Mouse (Mus musculus): ENCODE results near the gene Dnajc11. TPM values are rescaled to one million over a fixed set of nuclear protein-coding genes. Genes with fewer than 3 reads are reported as not detected.

The Dnajc11 gene
- polyA plus RNA-seq (2012; rRNA removed): 58.5 and 64.9 TPM in 2 replicates

DNA sequence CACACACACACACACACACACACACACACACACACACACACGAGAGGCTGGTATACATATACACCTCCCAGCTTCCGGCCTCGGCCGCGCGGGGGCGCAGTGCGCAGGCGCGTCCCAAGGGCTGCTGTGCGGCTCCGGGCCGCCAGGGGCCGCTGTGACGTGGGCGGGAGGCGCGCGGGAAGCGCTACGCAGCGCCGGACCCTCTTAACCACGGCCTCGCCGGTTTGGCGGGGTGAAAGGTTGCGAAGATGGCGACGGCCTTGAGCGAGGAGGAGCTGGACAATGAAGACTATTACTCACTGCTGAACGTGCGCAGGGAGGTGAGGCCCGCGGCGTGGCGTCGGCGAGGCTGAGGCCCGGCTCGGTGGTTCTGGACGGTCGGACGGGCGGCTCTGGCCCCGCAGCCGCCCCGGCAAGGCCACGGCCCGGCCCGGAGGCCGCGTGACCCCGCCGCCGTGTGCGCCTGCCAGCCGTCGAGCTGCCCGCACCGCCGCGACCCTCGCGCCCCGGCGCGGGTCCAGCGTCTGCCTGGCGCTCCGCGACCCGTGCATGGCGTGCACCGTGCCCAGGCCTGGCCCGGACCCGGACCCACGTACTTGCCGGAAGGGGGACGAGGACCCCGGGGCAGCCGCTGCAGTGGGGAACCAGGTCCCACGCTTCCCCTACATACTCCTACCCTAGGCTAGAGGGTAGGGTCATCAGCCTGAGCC lies at the start of gene Dnajc11:
Gene Dnajc11 (plus strand): TSS at position 187 of the 710 bp plus-strand sequence.
- H3K27ac ChIP-seq (ENCODE audit: insufficient read depth, low read length): peak within 1 kb of the TSS; percentile 24; the same call in 1 of the 2 replicates
- peak within 1 kb of the TSS; percentile 87 for H3K4me3 ChIP-seq (ENCODE audit: insufficient read depth, low read length)
- TF ChIP-seq POLR2A (IDR thresholded peaks at IDR 0.05; ENCODE audit: extremely low read depth, insufficient read depth, low read length) (peak; percentile 52; the same call in 1 of the 2 replicates), CTCF (IDR thresholded peaks at IDR 0.05; ENCODE audit: extremely low read depth, insufficient read depth, low read length) (peak; percentile 75)
- H3K4me1 ChIP-seq (ENCODE audit: control insufficient read depth, insufficient read depth, low read length): no peaks in the 10 kb centered on the region

DNA sequence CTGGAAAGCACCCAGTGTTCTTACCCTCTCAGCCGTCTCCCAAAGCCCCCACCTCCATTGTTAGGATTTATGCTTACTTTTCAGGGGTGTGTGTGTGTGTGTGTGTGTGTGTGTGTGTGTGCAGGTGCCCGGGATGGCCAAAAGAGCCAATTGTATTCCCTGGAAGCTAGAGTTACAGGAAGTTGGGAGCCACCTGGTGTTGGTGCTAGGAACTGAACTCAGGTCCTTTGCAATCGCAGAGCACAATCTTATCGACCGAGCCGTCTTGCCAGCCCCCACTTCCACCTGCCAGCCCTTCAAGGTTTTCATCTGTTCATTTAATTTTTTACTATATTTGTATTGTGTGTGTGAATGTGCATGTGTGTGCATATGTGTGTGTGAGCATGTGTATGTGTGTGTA lies 40.2 kb upstream of the Dnajc11 start:
- H3K4me1 ChIP-seq (ENCODE audit: control insufficient read depth, insufficient read depth, low read length): no peaks in the 10 kb centered on the region
- H3K4me3 ChIP-seq (ENCODE audit: insufficient read depth, low read length): no peak overlapping the region
- no peak overlapping the region for H3K27ac ChIP-seq (ENCODE audit: insufficient read depth, low read length)
- 0 out of 2 replicates have a peak, but pooled peaks have one; percentile 20 for TF ChIP-seq CTCF (IDR thresholded peaks at IDR 0.05; ENCODE audit: extremely low read depth, insufficient read depth, low read length)
- TF ChIP-seq POLR2A (IDR thresholded peaks at IDR 0.05; ENCODE audit: extremely low read depth, insufficient read depth, low read length): no peak

DNA sequence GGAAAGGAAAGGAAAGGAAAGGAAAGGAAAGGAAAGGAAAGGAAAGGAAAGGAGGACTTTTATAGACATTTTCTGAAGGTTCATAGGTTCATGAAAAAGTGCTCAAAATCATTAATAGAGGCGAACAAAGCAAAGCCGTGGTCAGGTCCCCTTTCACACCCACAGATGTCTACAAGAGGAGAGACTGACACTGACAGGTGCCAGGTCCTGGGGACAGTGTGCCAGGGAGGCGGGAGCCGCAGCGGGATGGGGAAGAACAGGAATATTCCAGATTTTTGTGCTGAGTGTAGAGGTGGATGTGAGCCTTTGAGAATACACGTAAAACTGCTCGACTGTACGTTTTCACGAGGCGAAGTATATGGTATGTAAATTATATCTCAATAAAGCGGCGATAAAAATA lies 38.6 kb upstream of the Dnajc11 start:
- H3K4me3 ChIP-seq (ENCODE audit: insufficient read depth, low read length): no peak overlapping the region
- H3K27ac ChIP-seq (ENCODE audit: insufficient read depth, low read length): no peak overlapping the region
- no peak for TF ChIP-seq POLR2A (IDR thresholded peaks at IDR 0.05; ENCODE audit: extremely low read depth, insufficient read depth, low read length)
- no peak for TF ChIP-seq CTCF (IDR thresholded peaks at IDR 0.05; ENCODE audit: extremely low read depth, insufficient read depth, low read length)
- H3K4me1 ChIP-seq (ENCODE audit: control insufficient read depth, insufficient read depth, low read length): no peaks in the 10 kb centered on the region

DNA sequence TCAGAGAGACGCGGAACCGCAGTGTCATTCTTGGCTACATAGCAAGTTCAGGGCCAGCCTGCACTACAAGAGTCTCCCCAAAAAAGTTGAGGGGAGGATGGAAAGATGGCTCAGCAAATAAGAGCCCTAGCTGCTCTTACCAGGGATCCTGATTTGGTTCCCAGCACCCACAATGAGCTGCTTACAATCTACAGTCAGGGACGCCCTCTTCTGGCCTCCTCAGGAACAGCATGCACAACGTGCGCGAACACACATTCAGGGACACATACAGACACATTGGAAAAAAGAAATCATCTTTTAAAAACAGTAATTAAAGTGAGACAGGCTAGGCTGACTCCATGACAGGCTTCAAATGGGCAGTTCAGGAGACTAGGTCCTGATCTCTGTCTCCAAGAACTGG lies 37.9 kb upstream of the Dnajc11 start:
- no peaks in the 10 kb centered on the region for H3K4me1 ChIP-seq (ENCODE audit: control insufficient read depth, insufficient read depth, low read length)
- H3K27ac ChIP-seq (ENCODE audit: insufficient read depth, low read length): no peak overlapping the region
- no peak overlapping the region for H3K4me3 ChIP-seq (ENCODE audit: insufficient read depth, low read length)
- TF ChIP-seq POLR2A (IDR thresholded peaks at IDR 0.05; ENCODE audit: extremely low read depth, insufficient read depth, low read length): no peak

DNA sequence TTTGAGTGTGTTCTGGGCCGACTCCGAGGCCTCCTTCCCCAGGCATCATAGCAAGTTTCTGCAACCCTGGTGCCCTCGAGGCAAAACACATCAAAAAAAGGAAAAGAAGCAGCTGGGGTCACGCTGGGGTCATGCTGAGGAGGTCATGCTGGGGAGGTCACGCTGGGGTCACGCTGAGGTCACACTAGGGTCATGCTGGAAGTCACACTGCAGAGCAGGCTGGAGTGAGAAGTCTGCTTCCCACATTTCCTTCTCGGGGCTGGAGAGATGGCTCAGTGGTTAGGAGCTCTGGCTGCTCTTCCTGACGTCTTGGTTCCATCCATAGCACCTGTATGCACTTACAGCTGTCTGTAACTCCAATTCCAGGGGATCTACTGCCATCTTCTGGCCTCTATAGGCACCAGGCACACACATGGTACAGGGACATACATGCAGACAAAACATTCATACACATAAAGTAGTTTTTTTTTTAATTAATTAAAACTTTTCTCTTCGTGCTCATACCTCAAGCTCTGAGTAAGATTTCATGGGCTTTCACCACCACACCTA lies 36.3 kb upstream of the Dnajc11 start:
- Histone ChIP-seq H3K4me1 (ENCODE audit: control insufficient read depth, insufficient read depth, low read length) (no peaks in the 10 kb centered on the region), H3K4me3 (ENCODE audit: insufficient read depth, low read length) (no peak overlapping the region), H3K27ac (ENCODE audit: insufficient read depth, low read length) (no peak overlapping the region)
- TF ChIP-seq POLR2A (IDR thresholded peaks at IDR 0.05; ENCODE audit: extremely low read depth, insufficient read depth, low read length): no peak
- 0 out of 2 replicates have a peak, but pooled peaks have one; percentile 4 for TF ChIP-seq CTCF (IDR thresholded peaks at IDR 0.05; ENCODE audit: extremely low read depth, insufficient read depth, low read length)

DNA sequence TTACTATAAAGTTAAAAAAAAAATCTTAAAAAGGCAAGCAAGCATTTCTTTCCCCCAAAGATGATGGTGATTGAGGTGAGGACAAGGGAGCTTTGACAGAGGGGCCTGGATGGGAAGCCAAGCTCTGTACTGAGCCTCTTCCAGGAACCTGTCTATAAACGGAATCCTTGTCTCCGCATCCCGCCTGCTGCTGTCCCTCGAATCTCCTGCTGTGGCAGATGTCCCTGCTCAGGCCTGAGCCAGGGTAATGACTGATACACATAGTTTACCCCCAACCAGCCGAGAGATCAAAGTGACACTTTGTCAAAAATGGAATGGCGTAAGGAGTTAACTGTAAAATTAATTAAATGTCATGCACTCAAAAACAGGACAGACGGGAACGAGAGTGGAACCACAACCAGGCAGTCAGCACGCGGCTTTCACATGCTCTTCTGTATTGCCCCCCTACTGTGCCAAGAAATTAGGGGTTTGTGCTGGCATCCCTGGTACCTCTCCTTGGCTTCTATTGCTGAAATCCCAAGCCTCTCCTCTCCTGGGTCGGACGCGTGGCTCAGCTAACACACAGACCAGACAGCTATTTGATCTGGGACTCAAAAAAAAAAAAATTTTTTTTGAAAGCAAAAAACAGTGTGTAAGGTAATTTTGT lies 34.8 kb upstream of the Dnajc11 start:
- Histone ChIP-seq H3K4me3 (ENCODE audit: insufficient read depth, low read length) (no peak overlapping the region), H3K27ac (ENCODE audit: insufficient read depth, low read length) (no peak overlapping the region), H3K4me1 (ENCODE audit: control insufficient read depth, insufficient read depth, low read length) (no peaks in the 10 kb centered on the region)
- TF ChIP-seq POLR2A (IDR thresholded peaks at IDR 0.05; ENCODE audit: extremely low read depth, insufficient read depth, low read length): no peak
- TF ChIP-seq CTCF (IDR thresholded peaks at IDR 0.05; ENCODE audit: extremely low read depth, insufficient read depth, low read length): no peak

DNA sequence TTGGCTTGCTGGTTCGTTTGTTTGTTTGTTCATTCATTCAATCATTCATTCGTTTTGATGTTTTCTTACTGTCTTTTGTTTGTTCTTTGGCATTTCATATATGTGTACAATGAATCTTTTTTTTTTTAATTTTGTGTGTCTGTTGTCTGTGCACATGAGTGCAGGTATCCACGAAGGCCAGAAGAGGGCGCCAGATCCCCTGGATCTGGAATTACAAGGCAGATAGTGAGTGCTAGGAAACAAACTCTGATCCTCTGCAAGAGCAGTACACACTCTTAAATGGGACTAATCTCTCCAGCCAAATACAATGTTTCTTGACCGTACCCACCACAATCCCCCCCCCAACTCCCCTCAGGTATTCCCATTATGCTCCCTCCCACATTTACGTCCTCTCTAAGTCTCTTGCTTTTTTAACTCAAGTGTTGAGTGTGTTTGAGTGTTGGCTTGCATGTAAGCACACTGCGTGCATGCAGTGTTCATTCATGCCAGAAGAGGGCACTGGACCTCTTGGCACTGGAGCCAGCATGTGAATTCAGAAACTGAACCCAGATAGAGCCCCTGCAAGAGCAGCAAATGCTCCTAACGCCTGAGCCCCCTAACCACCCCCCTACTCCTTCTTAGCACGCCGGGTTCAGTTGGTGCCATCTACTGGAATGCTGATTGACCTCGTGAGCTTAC lies 33.6 kb upstream of the Dnajc11 start:
- Histone ChIP-seq H3K4me1 (ENCODE audit: control insufficient read depth, insufficient read depth, low read length) (0 out of 2 replicates have a peak, but pooled peaks cover 2% of the 10 kb centered on the region), H3K4me3 (ENCODE audit: insufficient read depth, low read length) (no peak overlapping the region), H3K27ac (ENCODE audit: insufficient read depth, low read length) (no peak overlapping the region)
- TF ChIP-seq POLR2A (IDR thresholded peaks at IDR 0.05; ENCODE audit: extremely low read depth, insufficient read depth, low read length) (no peak), CTCF (IDR thresholded peaks at IDR 0.05; ENCODE audit: extremely low read depth, insufficient read depth, low read length) (peak; percentile 28)

DNA sequence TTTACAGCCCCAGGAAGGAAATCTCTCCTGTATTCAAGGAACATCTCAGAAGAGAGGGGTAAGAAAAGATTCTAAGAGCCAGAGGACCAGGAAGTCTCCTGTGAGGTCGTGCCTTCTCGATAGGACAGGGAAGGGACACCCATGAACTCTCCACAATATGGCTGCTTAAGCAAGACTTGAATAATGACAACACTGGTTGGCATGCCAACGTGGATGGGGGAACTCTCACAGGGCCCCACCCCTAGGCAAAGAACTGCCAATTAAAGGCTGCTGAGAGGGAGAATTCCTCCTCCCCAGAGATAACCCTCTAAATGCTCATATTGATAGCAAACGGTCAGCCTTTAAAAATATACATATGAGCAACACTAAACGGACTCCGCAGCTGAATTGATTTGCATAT lies 32.8 kb upstream of the Dnajc11 start:
- no peak for TF ChIP-seq CTCF (IDR thresholded peaks at IDR 0.05; ENCODE audit: extremely low read depth, insufficient read depth, low read length)
- no peak overlapping the region for H3K27ac ChIP-seq (ENCODE audit: insufficient read depth, low read length)
- H3K4me1 ChIP-seq (ENCODE audit: control insufficient read depth, insufficient read depth, low read length): 0 out of 2 replicates have a peak, but pooled peaks cover 2% of the 10 kb centered on the region
- no peak overlapping the region for H3K4me3 ChIP-seq (ENCODE audit: insufficient read depth, low read length)

DNA sequence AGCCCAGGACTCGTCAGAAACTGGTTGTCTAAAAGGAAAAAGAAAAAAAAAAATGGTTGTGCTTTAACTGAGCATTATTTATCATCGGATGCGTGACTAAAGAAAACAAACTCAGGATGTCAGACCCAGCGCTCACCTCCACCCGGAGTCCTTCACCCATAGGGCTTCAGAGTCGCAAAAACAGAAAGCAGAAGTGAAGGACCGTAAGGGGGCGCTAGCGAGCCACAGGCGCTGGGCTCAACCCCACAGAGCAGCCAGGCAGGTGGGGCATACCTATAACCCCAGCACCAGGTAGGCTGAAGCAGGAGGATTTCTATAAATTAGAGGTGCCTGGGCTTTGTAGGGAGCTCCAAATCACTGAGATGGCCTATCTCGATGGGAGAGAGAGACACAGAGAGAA lies 32.1 kb upstream of the Dnajc11 start:
- Histone ChIP-seq H3K27ac (ENCODE audit: insufficient read depth, low read length) (no peak overlapping the region), H3K4me3 (ENCODE audit: insufficient read depth, low read length) (no peak overlapping the region), H3K4me1 (ENCODE audit: control insufficient read depth, insufficient read depth, low read length) (0 out of 2 replicates have a peak, but pooled peaks cover 2% of the 10 kb centered on the region)
- TF ChIP-seq POLR2A (IDR thresholded peaks at IDR 0.05; ENCODE audit: extremely low read depth, insufficient read depth, low read length) (no peak), CTCF (IDR thresholded peaks at IDR 0.05; ENCODE audit: extremely low read depth, insufficient read depth, low read length) (no peak)

Data from cortical plate, adult 2 months (tissue).